Mouse (Mus musculus) liver, postnatal 0 days (tissue): ENCODE measurements around the gene Gm2115. TPM values are rescaled to one million over a fixed set of nuclear protein-coding genes. Genes with fewer than 3 reads are reported as not detected.

Experiments used
- ATAC-seq: fragments of 200-750 bp; cut with Nextera tagmentation; 2 replicates; pipeline ENCODE4 v1.8.0; 2017; ENCODE audit warnings: mild to moderate bottlenecking, moderate library complexity
- DNase-seq: peaks from one replicate; pipeline ENCODE4 v3.0.0-alpha.2; 2016
- H3K27ac ChIP-seq: fragments of 300-500 bp; sonication (generic); 2 replicates; pipeline ENCODE4 v1.5.1; 2014; ENCODE audit warnings: antibody characterized with exemption, moderate library complexity, mild to moderate bottlenecking, low read depth
- H3K27me3 ChIP-seq: fragments of 300-500 bp; sonication (generic); 2 replicates; pipeline ENCODE4 v1.6.1; 2014; ENCODE audit warnings: low read length, control low read depth, mixed read lengths; ENCODE audit not compliant: insufficient read depth
- H3K36me3 ChIP-seq: fragments of 300-500 bp; sonication (generic); replicated peaks from 2 replicates; pipeline ENCODE4 v1.6.1; 2014; ENCODE audit warnings: mild to moderate bottlenecking, control low read depth, low read length, moderate library complexity, mixed read lengths; ENCODE audit not compliant: insufficient read depth
- H3K4me1 ChIP-seq: fragments of 300-500 bp; sonication (generic); 2 replicates; pipeline ENCODE4 v1.6.1; 2014; ENCODE audit warnings: antibody characterized with exemption, mild to moderate bottlenecking, control low read depth; ENCODE audit not compliant: insufficient read depth
- H3K4me2 ChIP-seq: fragments of 300-500 bp; sonication (generic); 2 replicates; pipeline ENCODE4 v1.6.1; 2014; ENCODE audit warnings: low read depth, mild to moderate bottlenecking, low read length, moderate library complexity, mixed read lengths
- H3K4me3 ChIP-seq: fragments of 300-500 bp; sonication (generic); 2 replicates; pipeline ENCODE4 v1.5.1; 2014; ENCODE audit warnings: low read depth, low read length
- H3K9ac ChIP-seq: fragments of 300-500 bp; sonication (generic); replicated peaks from 2 replicates; pipeline ENCODE4 v1.6.1; 2014; ENCODE audit warnings: mild to moderate bottlenecking, moderate library complexity
- H3K9me3 ChIP-seq: fragments of 300-500 bp; sonication (generic); 2 replicates; pipeline ENCODE4 v1.6.1; 2016; ENCODE audit warnings: mild to moderate bottlenecking, control low read depth, low read length, mixed read lengths
- CTCF ChIP-seq: sonication (generic); IDR thresholded peaks from 2 replicates; pipeline ENCODE4 v1.5.1; 2016; ENCODE audit warnings: antibody characterized with exemption, low read depth
- EP300 ChIP-seq: IDR thresholded peaks from 2 replicates; pipeline ENCODE4 v1.6.1; 2016; ENCODE audit warnings: antibody characterized with exemption, low read depth, mild to moderate bottlenecking
- WGBS: fragments of 180-500 bp; shearing (Covaris S2); extraction: QIAGEN DNeasy Blood & Tissue Kit; methylation state at CpG from one replicate; pipeline ENCODE4 v1.1.7; 2014; ENCODE audit not compliant: insufficient replicate concordance; 5-methylcytosine and 5-hydroxymethylcytosine counted together
- polyA plus RNA-seq: library from polyadenylated mRNA; unstranded; fragments of >200 nt; fragmentation: Nextera tagmentation; extraction: Ambion mirVana; gene quantifications from 2 replicates; pipeline ENCODE4 v1.2.1, GENCODE M21; 2015

Gm2115 gene
- polyA plus RNA-seq, 1 experiment from 2014 or later, result 0.23 TPM

- no peak overlapping the region for H3K9ac ChIP-seq
These were observed 51.0 kb downstream of the Gm2115 start for GRCm38 (mm10) chr7:84579769-84580168.

DNA sequence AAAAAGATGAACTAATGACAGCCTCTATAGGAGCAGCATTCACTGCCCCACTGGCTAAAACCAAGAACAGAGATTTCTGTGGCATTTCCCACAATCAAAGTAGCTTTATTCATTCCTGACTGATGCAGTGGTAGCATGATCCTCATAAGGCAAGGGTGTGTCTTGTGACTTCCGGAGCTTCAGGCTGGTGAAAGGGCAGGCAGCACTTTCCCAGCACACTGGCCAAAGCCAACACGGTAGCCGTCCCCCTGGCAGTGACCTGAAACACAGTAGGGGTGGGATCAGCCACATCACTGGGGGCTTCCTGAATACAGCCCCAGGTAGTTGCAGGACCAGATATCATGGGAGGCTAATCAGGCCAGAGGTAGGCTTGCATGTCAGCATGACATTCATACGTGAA lies 56.3 kb downstream of the Gm2115 start:
- Histone ChIP-seq H3K9me3 (no peaks in the 10 kb centered on the region), H3K4me1 (peaks cover 19% of the 10 kb centered on the region), H3K27me3 (no peaks in the 10 kb centered on the region), H3K36me3 (peaks cover 13% of the 10 kb centered on the region), H3K4me2 (no peak overlapping the region), H3K27ac (no peak overlapping the region), H3K9ac (no peak overlapping the region), H3K4me3 (no peak overlapping the region)
- 91% methylated on average over 4 of the region's 4 CpGs for WGBS
- no peak for ATAC-seq
- no peak for TF ChIP-seq EP300
- no peak for TF ChIP-seq CTCF
- DNase-seq, result no peak

More at GRCm38 (mm10) chr7:84579769-84580168, 51.0 kb downstream of the Gm2115 start:
- Histone ChIP-seq H3K4me3 (no peak overlapping the region), H3K4me1 (no peaks in the 10 kb centered on the region), H3K9me3 (no peaks in the 10 kb centered on the region), H3K4me2 (no peak overlapping the region), H3K27me3 (no peaks in the 10 kb centered on the region), H3K27ac (no peak overlapping the region), H3K36me3 (no peaks in the 10 kb centered on the region)
- TF ChIP-seq EP300 (no peak), CTCF (no peak)
- ATAC-seq, result no peak
- 70% methylated on average over 1 of the region's 1 CpGs for WGBS
- no peak for DNase-seq

GRCm38 (mm10) chr7:84586360-84587100 lies 57.8 kb downstream of the Gm2115 start:
- no peak for TF ChIP-seq EP300
- TF ChIP-seq CTCF, result no peak
- H3K4me3 ChIP-seq, result no peak overlapping the region

DNA sequence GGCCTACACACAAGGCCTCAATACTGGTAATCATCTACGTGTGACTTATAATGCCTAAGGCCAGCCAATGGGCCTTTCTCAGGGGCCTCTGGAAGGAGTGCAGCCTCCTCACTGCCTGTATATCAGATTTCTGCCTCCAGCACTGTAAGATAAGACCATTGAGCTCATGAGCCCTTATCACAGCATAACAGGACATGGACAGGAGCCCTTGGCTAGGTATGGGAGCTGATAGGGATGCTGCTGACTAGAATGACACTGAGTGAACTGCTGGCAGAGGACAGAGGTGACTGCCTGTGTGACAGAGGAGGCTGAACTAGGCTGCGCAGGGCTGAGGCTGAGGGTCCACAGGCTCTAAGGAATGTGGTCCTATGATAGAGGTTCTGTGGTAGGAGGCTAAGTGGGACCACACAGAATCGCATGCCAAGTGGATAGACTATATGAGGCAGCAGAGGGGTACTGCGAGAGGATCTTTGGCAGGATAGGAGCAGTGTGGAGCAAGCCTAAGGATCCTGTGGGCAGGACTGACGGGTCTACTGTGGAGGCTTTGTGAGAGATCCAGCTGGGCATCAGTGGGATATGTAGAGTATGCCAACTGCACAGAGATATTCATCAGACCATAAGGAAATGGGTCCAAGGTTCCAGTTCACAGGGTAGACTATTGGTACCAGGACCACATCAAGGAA lies 58.5 kb downstream of the Gm2115 start:
- no peak overlapping the region for H3K27ac ChIP-seq
- peak overlapping the region; percentile 41 for H3K4me2 ChIP-seq
- WGBS, result 67% methylated on average over 5 of the region's 5 CpGs
- no peak overlapping the region for H3K9ac ChIP-seq
- H3K9me3 ChIP-seq, result no peaks in the 10 kb centered on the region
- peaks cover 19% of the 10 kb centered on the region for H3K36me3 ChIP-seq
- ATAC-seq, result peak; percentile 79
- peaks cover 19% of the 10 kb centered on the region for H3K4me1 ChIP-seq
- peak; percentile 95 for TF ChIP-seq EP300
- no peak for TF ChIP-seq CTCF
- DNase-seq, result no peak
- no peak overlapping the region for H3K4me3 ChIP-seq
- no peaks in the 10 kb centered on the region for H3K27me3 ChIP-seq

More at GRCm38 (mm10) chr7:84586360-84587100, 57.8 kb downstream of the Gm2115 start:
- H3K9me3 ChIP-seq, result no peaks in the 10 kb centered on the region
- no peak for DNase-seq
- ATAC-seq, result no peak
- peaks cover 17% of the 10 kb centered on the region for H3K36me3 ChIP-seq
- no peak overlapping the region for H3K4me2 ChIP-seq
- WGBS, result 77% methylated on average over 3 of the region's 3 CpGs
- H3K9ac ChIP-seq, result no peak overlapping the region
- no peaks in the 10 kb centered on the region for H3K27me3 ChIP-seq
- peaks cover 19% of the 10 kb centered on the region for H3K4me1 ChIP-seq
- H3K27ac ChIP-seq, result 0 out of 2 replicates have a peak overlapping the region, but pooled peaks have one; percentile 16

DNA sequence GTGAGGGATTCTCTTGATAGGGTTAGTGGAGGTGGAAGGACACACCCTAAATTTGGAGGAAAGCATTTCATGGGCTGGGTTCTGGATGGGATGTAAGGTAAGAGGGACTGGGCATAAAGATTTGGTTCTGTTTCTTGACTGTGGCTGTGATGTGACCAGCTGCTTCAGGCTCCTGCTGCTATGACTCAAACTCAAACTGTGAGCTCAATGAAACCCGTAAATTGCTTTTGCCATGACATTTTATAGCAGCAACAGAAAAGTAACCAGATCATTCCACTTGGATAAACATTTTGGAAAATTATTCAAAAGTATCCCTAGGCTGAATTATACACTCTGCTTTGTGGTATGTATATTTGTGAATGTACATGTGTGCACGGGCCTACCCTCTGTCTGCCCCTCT lies 61.9 kb downstream of the Gm2115 start:
- ATAC-seq (no peak), DNase-seq (no peak)
- no peak for TF ChIP-seq CTCF
- Histone ChIP-seq H3K27me3 (no peaks in the 10 kb centered on the region), H3K9ac (no peak overlapping the region), H3K27ac (no peak overlapping the region), H3K4me3 (no peak overlapping the region), H3K36me3 (peaks cover 33% of the 10 kb centered on the region), H3K4me2 (no peak overlapping the region), H3K4me1 (peaks cover 19% of the 10 kb centered on the region), H3K9me3 (no peaks in the 10 kb centered on the region)
- WGBS, result 95% methylated on average over 2 of the region's 2 CpGs

- Histone ChIP-seq H3K27ac (no peak overlapping the region), H3K36me3 (peaks cover 32% of the 10 kb centered on the region; the same call in 1 of the 2 replicates), H3K4me3 (no peak overlapping the region), H3K27me3 (no peaks in the 10 kb centered on the region), H3K9ac (no peak overlapping the region), H3K4me1 (peaks cover 17% of the 10 kb centered on the region), H3K4me2 (no peak overlapping the region), H3K9me3 (no peaks in the 10 kb centered on the region)
- WGBS, result 80% methylated on average over 3 of the region's 3 CpGs
- DNase-seq, result no peak
- TF ChIP-seq CTCF (no peak), EP300 (no peak)
- ATAC-seq, result no peak
These were observed 62.6 kb downstream of the Gm2115 start for GRCm38 (mm10) chr7:84591347-84591746.
